Mouse (Mus musculus) liver, embryonic 11.5 days (tissue): Measurements from ENCODE around the gene Pip4k2a. TPM values are rescaled to one million over a fixed set of nuclear protein-coding genes. Genes with fewer than 3 reads are reported as not detected.

Experiments
- ATAC-seq: fragments of 200-750 bp; cut with Nextera tagmentation; replicated peaks from 2 replicates; pipeline ENCODE4 v1.8.0; 2017; ENCODE audit warnings: moderate number of reproducible peaks, mild to moderate bottlenecking, moderate TSS enrichment, moderate library complexity; ENCODE audit not compliant: low FRiP score
- DNase-seq: peaks from one replicate; pipeline ENCODE4 v3.0.0-alpha.2; 2017; ENCODE audit warnings: low spot score
- H3K27ac ChIP-seq: fragments of 300-500 bp; sonication (generic); 2 replicates; pipeline ENCODE4 v1.5.1; 2014; ENCODE audit warnings: mild to moderate bottlenecking, low read depth, low read length, control low read depth
- H3K27me3 ChIP-seq: fragments of 300-500 bp; sonication (generic); replicated peaks from 2 replicates; pipeline ENCODE4 v1.6.1; 2014; ENCODE audit warnings: low read length, mixed read lengths; ENCODE audit not compliant: control insufficient read depth, insufficient read depth
- H3K36me3 ChIP-seq: fragments of 300-500 bp; sonication (generic); 2 replicates; pipeline ENCODE4 v1.6.1; 2014; ENCODE audit warnings: mild to moderate bottlenecking, low read length, moderate library complexity, mixed read lengths; ENCODE audit not compliant: control insufficient read depth, insufficient read depth
- H3K4me1 ChIP-seq: fragments of 300-500 bp; sonication (generic); replicated peaks from 2 replicates; pipeline ENCODE4 v1.6.1; 2014; ENCODE audit warnings: low read length, mixed read lengths; ENCODE audit not compliant: control insufficient read depth, insufficient read depth
- H3K4me2 ChIP-seq: fragments of 300-500 bp; sonication (generic); 2 replicates; pipeline ENCODE4 v1.6.1; 2014; ENCODE audit warnings: mild to moderate bottlenecking, control low read depth, moderate library complexity
- H3K4me3 ChIP-seq: fragments of 300-500 bp; sonication (generic); 2 replicates; pipeline ENCODE4 v1.5.1; 2014; ENCODE audit warnings: low read depth, low read length, control low read depth
- H3K9ac ChIP-seq: fragments of 300-500 bp; sonication (generic); 2 replicates; pipeline ENCODE4 v1.6.1; 2014; ENCODE audit warnings: low read depth, low read length, control low read depth
- H3K9me3 ChIP-seq: fragments of 300-500 bp; sonication (generic); 2 replicates; pipeline ENCODE4 v1.6.1; 2016; ENCODE audit warnings: low read length, inconsistent platforms, mixed read lengths; ENCODE audit not compliant: control insufficient read depth
- WGBS: fragments of 180-500 bp; shearing (Covaris S2); extraction: QIAGEN DNeasy Blood & Tissue Kit; methylation state at CpG from one replicate; pipeline ENCODE4 v1.1.7; 2014; 5-methylcytosine and 5-hydroxymethylcytosine counted together
- polyA plus RNA-seq: library from polyadenylated mRNA; unstranded; fragments of >200 nt; fragmentation: Nextera tagmentation; extraction: Ambion mirVana; gene quantifications from 2 replicates; pipeline ENCODE4 v1.2.1, GENCODE M21; 2014

The Pip4k2a gene
- polyA plus RNA-seq, 1 experiment from 2014 or later = 20.5 TPM

DNA sequence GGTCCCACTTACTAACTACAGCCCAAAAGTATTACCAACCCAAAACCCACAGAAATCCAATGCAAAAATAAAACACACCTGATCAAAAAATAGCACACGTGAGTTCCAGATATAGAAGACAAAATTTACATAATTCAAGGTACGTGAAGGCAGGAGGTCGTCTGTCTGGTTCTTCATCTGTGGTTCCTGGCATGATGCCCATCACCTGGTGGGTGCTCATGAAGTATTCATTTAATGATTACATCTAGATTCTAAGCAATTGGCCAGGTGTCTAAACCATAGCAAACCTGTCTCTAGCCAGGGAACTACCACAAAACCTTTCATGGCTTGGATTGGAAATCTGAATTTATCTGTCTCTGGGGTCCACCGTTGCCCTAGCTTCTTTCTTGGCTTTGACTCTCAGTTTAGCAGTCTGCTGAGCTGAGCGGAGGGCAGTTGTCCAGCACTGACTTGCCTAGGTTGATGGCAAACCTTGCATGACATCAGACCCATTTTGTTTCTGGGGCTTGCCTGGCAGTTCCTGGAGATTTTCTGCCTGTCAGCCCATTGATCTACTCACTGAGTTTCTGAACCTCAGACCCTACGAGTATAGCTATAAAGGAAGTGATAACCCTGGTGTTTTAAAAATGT, 182.5 kb downstream of the Pip4k2a start:
- 80% methylated on average over 6 of the region's 6 CpGs for WGBS

DNA sequence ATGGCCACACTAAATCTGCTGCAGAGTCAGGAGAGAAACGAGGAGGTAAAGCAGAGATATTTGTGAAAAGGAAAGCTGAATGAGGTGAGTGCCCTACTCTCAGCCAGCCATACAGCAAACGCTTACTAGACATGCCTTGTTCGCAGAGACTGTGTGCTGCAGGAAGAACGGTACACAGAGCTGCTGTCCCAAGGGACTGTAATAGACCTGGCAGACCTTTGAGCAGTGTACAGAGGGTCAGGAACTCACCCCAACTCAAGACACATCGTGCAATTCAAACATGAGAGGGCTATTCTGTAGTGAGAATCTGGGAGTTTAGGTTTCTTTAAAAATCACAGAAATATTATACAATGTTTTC, 183.5 kb downstream of the Pip4k2a start:
- ATAC-seq = no peak
- Histone ChIP-seq H3K27me3 (no peaks in the 10 kb centered on the region), H3K9ac (no peak overlapping the region), H3K9me3 (no peaks in the 10 kb centered on the region), H3K4me1 (no peaks in the 10 kb centered on the region), H3K4me3 (no peak overlapping the region), H3K4me2 (no peak overlapping the region), H3K36me3 (no peaks in the 10 kb centered on the region), H3K27ac (no peak overlapping the region)
- WGBS = 53% methylated on average over 5 of the region's 5 CpGs
- no peak for DNase-seq

More for the DNA sequence above, 182.5 kb downstream of the Pip4k2a start:
- no peak overlapping the region for H3K9ac ChIP-seq
- no peak for ATAC-seq
- no peak overlapping the region for H3K4me3 ChIP-seq
- H3K27me3 ChIP-seq = no peaks in the 10 kb centered on the region
- H3K4me1 ChIP-seq = no peaks in the 10 kb centered on the region
- no peaks in the 10 kb centered on the region for H3K9me3 ChIP-seq
- H3K36me3 ChIP-seq = no peaks in the 10 kb centered on the region
- no peak overlapping the region for H3K4me2 ChIP-seq
- no peak for DNase-seq
- H3K27ac ChIP-seq = no peak overlapping the region

DNA sequence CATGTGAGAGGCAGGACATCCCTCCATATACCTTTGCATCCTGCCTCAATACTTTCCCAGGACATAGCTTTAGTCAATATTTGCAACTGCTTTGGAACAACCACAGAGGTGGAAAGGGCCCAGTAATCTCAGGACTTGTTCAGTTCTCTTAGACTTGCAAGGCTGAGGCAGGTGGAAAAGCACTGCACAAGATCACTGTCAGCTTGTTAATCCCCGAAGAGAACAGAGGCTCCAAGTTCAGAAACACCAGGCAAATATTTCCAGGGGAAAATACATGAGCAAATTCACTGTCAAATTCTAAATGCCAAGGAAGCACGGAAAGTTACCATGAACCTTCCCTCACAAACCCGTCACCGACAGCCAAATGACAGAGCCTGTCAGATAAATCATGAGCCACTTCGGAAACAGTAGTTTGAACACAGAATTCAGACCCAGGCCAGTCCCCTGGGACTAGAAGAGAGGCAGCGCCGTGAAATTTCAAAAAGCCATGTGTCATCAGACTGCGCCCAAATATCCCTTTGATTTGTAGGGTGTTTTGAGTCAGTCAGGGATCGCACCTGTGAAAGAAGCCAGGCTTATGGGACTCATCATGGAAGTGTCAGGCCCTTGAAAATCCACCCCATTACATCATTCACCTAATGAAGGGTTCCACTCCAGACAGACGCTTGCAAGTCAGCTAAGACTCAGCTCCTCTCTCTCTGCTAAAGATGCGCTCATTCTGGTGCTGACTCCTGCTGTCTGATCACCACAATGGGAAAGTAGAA, 184.1 kb downstream of the Pip4k2a start:
- Histone ChIP-seq H3K9me3 (no peaks in the 10 kb centered on the region), H3K36me3 (no peaks in the 10 kb centered on the region), H3K4me2 (no peak overlapping the region), H3K4me3 (no peak overlapping the region), H3K27me3 (no peaks in the 10 kb centered on the region), H3K4me1 (no peaks in the 10 kb centered on the region), H3K27ac (no peak overlapping the region), H3K9ac (no peak overlapping the region)
- no peak for DNase-seq
- WGBS = 68% methylated on average over 11 of the region's 11 CpGs
- no peak for ATAC-seq

DNA sequence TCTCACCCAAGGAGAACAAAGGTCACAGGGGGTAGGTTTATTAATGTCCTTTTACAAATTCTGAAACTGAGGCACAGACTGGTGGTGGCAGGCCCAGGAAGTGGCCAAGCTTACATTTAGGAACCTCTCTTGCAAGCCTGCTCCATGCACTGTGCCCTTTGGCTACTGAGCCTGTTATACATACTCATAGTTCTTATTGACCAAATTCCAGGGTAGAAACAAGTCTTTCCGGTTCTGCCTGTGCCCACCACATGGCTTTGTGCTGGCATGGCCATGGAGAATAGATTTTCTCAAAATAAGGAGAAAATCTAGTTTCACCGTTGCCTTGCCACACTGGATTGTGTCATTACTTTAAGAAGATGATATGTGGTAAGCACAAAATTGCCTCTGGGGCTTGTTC, 190.0 kb downstream of the Pip4k2a start:
- DNase-seq (peak; percentile 23), ATAC-seq (no peak)
- H3K4me2 ChIP-seq = no peak overlapping the region
- H3K4me1 ChIP-seq = no peaks in the 10 kb centered on the region
- no peaks in the 10 kb centered on the region for H3K36me3 ChIP-seq
- H3K27me3 ChIP-seq = peaks cover 4% of the 10 kb centered on the region
- no peak overlapping the region for H3K4me3 ChIP-seq
- WGBS = 81% methylated on average over 2 of the region's 2 CpGs
- no peaks in the 10 kb centered on the region for H3K9me3 ChIP-seq
- H3K9ac ChIP-seq = no peak overlapping the region
- no peak overlapping the region for H3K27ac ChIP-seq

DNA sequence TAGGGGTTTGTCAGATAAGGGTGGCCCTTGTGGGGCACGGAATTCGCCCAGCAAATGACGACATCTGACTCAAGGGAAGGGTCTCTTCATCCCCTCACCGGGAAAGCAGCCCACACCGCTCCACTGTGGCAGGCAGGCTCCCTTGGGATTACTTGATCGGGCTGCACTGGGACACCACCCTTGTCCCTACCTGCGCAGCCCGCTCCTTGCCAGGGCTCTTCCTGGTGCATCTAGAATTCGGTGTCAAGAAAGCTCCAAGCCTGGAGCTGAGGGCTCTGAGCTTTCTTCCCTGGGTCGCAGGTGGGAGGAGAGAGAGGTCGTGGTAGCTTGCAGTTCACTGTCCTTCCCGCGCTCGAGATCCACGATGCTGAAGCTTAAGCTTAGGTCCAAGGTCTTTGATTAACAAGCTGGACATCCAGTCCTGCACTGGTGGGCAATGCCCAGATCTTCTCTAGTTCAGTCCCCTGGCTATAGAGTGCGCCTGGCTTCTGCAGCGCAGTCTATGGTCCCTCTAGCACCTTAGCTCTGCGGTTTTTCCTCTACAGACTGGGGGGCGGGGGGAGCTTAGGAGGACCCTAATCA, 196.6 kb downstream of the Pip4k2a start:
- 0 out of 2 replicates have a peak, but pooled peaks cover 2% of the 10 kb centered on the region for H3K4me1 ChIP-seq
- H3K4me3 ChIP-seq = no peak overlapping the region
- H3K36me3 ChIP-seq = no peaks in the 10 kb centered on the region
- DNase-seq (no peak), ATAC-seq (no peak)
- no peak overlapping the region for H3K27ac ChIP-seq
- peaks cover 57% of the 10 kb centered on the region for H3K27me3 ChIP-seq
- no peak overlapping the region for H3K4me2 ChIP-seq
- no peak overlapping the region for H3K9ac ChIP-seq
- WGBS = 5% methylated on average over 19 of the region's 19 CpGs
- no peaks in the 10 kb centered on the region for H3K9me3 ChIP-seq

DNA sequence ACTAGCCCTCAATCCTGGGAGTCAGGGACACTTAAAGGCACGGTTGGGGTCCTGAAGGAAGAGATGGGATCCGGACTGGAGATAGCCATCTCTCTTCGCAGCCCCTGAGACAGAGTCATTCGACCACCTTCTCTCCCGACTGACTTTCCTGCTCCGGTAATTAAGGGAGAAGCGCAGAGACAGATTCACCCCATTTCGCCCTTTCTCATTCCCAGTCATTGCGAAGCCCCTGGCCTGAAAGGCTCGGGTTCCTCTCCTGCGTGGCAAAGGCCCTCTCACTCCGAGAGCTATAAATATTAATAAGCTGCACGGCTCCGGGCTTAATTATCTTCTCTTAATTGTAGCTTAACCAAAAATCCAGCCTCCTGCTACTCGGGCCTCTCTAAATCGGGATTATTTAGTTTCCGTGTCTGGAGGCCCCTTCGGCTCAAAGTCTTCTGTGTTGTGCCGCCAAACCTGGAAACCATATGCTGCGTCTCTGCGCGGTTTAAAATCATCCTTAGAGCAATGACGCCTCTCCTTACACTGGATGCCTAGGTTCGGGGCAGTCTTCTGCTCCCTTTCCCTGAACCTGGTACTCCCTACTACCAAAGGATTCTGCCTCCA, 197.2 kb downstream of the Pip4k2a start:
- H3K27ac ChIP-seq = no peak overlapping the region
- H3K4me1 ChIP-seq = 0 out of 2 replicates have a peak, but pooled peaks cover 2% of the 10 kb centered on the region
- peak overlapping the region; percentile 60 for H3K4me2 ChIP-seq
- DNase-seq (no peak), ATAC-seq (no peak)
- 3% methylated on average over 24 of the region's 24 CpGs for WGBS
- no peaks in the 10 kb centered on the region for H3K9me3 ChIP-seq
- H3K4me3 ChIP-seq = peak overlapping the region; percentile 39
- peaks cover 57% of the 10 kb centered on the region for H3K27me3 ChIP-seq
- no peak overlapping the region for H3K9ac ChIP-seq
- H3K36me3 ChIP-seq = no peaks in the 10 kb centered on the region

DNA sequence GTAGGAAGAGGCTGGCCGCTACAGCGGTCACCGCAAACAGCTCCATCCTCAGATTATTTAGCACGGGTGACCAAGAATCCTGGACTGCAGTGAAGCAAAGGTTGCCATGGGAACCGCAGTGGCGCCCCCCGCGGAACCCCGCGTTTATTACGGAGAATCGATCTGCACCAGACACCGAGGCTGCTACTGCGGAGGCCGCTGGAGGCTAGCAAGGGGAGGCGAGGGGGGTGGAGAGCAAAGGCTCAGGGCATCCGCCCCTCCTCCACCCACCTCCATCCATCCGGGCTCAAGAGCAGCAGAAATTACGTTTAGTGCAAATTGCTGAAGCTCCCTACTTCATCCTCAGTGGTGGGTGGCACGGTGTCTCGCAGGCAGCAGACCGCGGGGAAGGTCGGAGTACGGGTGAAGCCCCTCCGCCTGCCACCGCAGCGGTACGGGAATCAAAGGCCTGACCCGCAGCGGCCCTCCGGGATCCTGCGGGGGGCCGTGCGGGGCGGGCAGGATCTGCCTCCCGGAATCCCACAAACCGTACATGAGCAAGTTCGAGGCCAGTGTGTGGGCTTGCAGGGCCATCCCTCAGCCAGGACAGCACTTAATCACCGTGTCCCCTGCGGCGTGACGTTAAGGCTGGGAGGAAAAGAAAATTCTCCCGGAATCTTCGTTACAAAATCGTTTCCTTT, 197.8 kb downstream of the Pip4k2a start:
- Histone ChIP-seq H3K4me1 (0 out of 2 replicates have a peak, but pooled peaks cover 2% of the 10 kb centered on the region), H3K9ac (no peak overlapping the region), H3K4me3 (peak overlapping the region; percentile 39), H3K27me3 (peaks cover 57% of the 10 kb centered on the region), H3K9me3 (no peaks in the 10 kb centered on the region), H3K4me2 (peak overlapping the region; percentile 60), H3K36me3 (no peaks in the 10 kb centered on the region), H3K27ac (no peak overlapping the region)
- peak; percentile 50 for DNase-seq
- WGBS = under 1% methylated on average over 46 of the region's 46 CpGs
- ATAC-seq = no peak

DNA sequence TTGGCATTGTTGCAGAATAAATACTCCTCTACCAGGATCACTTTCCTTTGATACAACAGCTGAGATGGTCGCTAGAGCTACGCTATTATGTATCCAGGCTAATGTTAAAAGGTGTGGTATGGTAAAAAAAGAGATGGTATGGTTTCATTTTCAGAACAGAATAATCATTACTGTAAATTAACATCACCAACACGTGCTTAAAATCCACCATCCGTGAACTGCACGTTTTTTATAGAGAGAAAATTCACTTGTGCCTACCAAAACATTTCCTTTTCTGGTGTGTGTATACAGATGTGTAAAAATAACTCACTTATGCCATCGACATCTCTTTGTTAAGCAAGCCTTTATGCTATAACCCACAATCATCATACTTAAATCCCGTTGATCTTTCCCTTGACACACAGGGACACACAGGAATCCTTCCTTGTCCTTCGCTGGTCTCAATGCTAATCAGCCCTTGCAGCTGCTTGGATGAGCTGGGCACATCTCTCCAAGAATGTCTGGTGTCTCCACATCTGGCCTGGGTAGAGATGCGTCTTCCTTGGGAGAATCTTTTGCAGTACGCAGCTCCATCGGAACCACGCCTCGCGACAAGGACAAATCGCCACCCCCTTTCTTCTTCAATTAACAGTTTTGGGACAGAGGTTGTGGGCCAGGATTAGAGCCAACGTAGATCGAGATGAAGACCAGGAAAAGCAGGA, 198.5 kb downstream of the Pip4k2a start:
- no peaks in the 10 kb centered on the region for H3K36me3 ChIP-seq
- peak overlapping the region; percentile 60 for H3K4me2 ChIP-seq
- H3K9me3 ChIP-seq = no peaks in the 10 kb centered on the region
- ATAC-seq = no peak
- 0 out of 2 replicates have a peak, but pooled peaks cover 2% of the 10 kb centered on the region for H3K4me1 ChIP-seq
- peak overlapping the region; percentile 39 for H3K4me3 ChIP-seq
- no peak overlapping the region for H3K27ac ChIP-seq
- H3K27me3 ChIP-seq = peaks cover 57% of the 10 kb centered on the region
- WGBS = 15% methylated on average over 17 of the region's 17 CpGs
- no peak for DNase-seq
- H3K9ac ChIP-seq = no peak overlapping the region
